Mouse (Mus musculus) bone marrow, adult 2 months (tissue): ENCODE results near the gene Gm128. TPM values are rescaled to one million over a fixed set of nuclear protein-coding genes. Genes with fewer than 3 reads are reported as not detected.

Experiments
- H3K27ac ChIP-seq: fragments of 200-500 bp; 2 replicates; pipeline ENCODE4 v1.5.1; 2012; ENCODE audit warnings: low read depth, mild to moderate bottlenecking, control low read depth, inconsistent platforms, low read length; ENCODE audit not compliant: control insufficient read depth, poor library complexity, insufficient read depth
- H3K4me1 ChIP-seq: fragments of 200-500 bp; 2 replicates; pipeline ENCODE4 v1.6.1; 2011; ENCODE audit warnings: low read length; ENCODE audit not compliant: control insufficient read depth, insufficient read depth
- H3K4me3 ChIP-seq: fragments of 200-500 bp; replicated peaks from 2 replicates; pipeline ENCODE3; 2011; ENCODE audit warnings: mild to moderate bottlenecking, low read depth, low read length, control low read depth; ENCODE audit not compliant: control insufficient read depth
- CTCF ChIP-seq: fragments of 200-500 bp; IDR thresholded peaks from 2 replicates; pipeline ENCODE4 v1.5.1; 2011; ENCODE audit warnings: low read length, control low read depth; ENCODE audit not compliant: control insufficient read depth, insufficient read depth
- POLR2A ChIP-seq: fragments of 200-500 bp; IDR thresholded peaks from 2 replicates; pipeline ENCODE4 v1.6.1; 2011; ENCODE audit warnings: low read depth, mild to moderate bottlenecking, control low read depth, low read length, borderline replicate concordance; ENCODE audit not compliant: control insufficient read depth
- WGBS: fragments of 180-500 bp; shearing (Covaris S2); methylation state at CpG from one replicate; pipeline ENCODE4 v1.1.7; 2018; 5-methylcytosine and 5-hydroxymethylcytosine counted together
- polyA plus RNA-seq: library from polyadenylated mRNA; stranded (reverse); fragments of >200 nt; gene quantifications from 2 replicates; pipeline ENCODE4 v1.2.4, GENCODE M21; 2011; ENCODE audit warnings: low replicate concordance; ENCODE audit not compliant: missing spikeins, insufficient read depth, insufficient read length

The Gm128 gene
- polyA plus RNA-seq, 1 experiment: not detected

DNA sequence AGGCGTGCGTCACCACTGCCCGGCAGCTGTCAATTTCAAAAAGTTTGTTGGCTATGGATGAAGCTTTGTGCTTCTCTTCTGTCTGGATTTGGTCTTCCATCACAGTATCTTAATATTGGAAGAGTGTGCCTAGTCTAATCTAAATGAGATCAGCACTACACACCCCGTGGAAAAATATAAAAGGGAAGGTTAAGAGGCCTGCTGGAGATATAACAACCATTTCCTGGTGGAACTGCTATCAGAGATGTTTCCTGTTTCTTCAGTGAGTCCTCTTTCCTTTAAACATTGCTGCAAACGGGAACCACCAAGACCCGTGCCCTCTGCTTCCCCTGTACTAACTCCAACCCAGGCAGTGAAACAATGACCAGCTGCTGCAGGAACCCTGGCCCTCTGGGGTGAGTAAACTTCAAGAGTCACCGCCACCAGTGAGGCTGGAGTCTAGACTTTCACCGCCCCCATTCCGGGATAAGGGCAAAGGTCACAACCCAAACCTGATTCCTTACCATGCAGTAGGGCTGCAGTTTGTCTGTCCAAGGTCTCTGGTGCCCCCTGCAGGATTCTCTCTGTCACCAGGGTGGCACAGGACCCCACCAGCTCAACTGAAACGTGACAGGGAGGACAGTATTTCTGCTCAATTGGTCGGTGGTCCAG is 21.8 kb upstream of the Gm128 start:
- WGBS: 29% methylated on average over 11 of the region's 11 CpGs
- Histone ChIP-seq H3K4me3 (no peak overlapping the region), H3K4me1 (peaks cover 2% of the 10 kb centered on the region), H3K27ac (no peak overlapping the region)
- TF ChIP-seq CTCF (peak; percentile 92), POLR2A (no peak)

- WGBS: 87% methylated on average over 4 of the region's 4 CpGs
- Histone ChIP-seq H3K4me3 (no peak overlapping the region), H3K27ac (no peak overlapping the region), H3K4me1 (peaks cover 2% of the 10 kb centered on the region)
- TF ChIP-seq CTCF (no peak), POLR2A (no peak)
Measured at GRCm38 (mm10) chr3:95261975-95262374, 20.6 kb upstream of the Gm128 start.

DNA sequence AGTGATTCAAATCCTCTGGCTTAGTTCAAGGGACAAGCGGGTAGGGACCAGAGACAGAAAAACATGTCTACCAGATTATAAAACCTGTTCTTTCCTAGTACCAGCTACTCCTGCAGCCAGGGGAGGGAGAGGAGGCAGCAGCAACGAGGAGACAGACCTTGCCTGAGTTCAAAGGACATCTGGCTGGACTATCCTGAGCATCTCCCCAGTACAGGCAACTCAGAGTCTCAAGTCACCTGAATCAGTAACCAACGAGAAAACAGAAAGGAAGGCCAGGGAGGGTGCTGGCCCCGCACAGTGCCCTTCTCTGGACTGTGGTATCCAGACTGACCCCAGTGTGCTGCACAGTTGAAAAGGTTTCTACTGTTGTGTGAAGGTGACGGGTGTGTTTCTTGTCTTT is 15.5 kb upstream of the Gm128 start:
- no peak for TF ChIP-seq CTCF
- no peak for TF ChIP-seq POLR2A
- Histone ChIP-seq H3K4me1 (no peaks in the 10 kb centered on the region), H3K4me3 (no peak overlapping the region), H3K27ac (no peak overlapping the region)
- 86% methylated on average over 5 of the region's 5 CpGs for WGBS

GRCm38 (mm10) chr3:95250783-95251424 is 9.5 kb upstream of the Gm128 start, which contains the start of gene Bnipl:
TSS of gene Bnipl (minus strand) at chr3:95251193.
- Histone ChIP-seq H3K4me3 (no peak within 1 kb of the TSS), H3K27ac (no peak within 1 kb of the TSS), H3K4me1 (no peaks in the 10 kb centered on the region; the same call in none of the 2 replicates)
- 51% methylated on average over 7 of the region's 7 CpGs for WGBS
- no peak for TF ChIP-seq CTCF
- no peak for TF ChIP-seq POLR2A

- no peak overlapping the region for H3K4me3 ChIP-seq
- H3K27ac ChIP-seq: no peak overlapping the region
- H3K4me1 ChIP-seq: no peaks in the 10 kb centered on the region; the same call in none of the 2 replicates
- WGBS: 86% methylated on average over 5 of the region's 5 CpGs
- TF ChIP-seq POLR2A (no peak), CTCF (no peak)
Measured at GRCm38 (mm10) chr3:95250361-95250760, 9.0 kb upstream of the Gm128 start.

- 35% methylated on average over 1 of the region's 1 CpGs for WGBS
Measured at GRCm38 (mm10) chr3:95247660-95248336, 6.4 kb upstream of the Gm128 start.

GRCm38 (mm10) chr3:95246465-95247231 is 5.2 kb upstream of the Gm128 start:
- TF ChIP-seq POLR2A (no peak), CTCF (no peak)
- no peak overlapping the region for H3K4me3 ChIP-seq

More at GRCm38 (mm10) chr3:95247660-95248336, 6.4 kb upstream of the Gm128 start:
- TF ChIP-seq CTCF (no peak), POLR2A (no peak)
- no peaks in the 10 kb centered on the region; the same call in none of the 2 replicates for H3K4me1 ChIP-seq
- no peak overlapping the region for H3K4me3 ChIP-seq
- H3K27ac ChIP-seq: no peak overlapping the region

DNA sequence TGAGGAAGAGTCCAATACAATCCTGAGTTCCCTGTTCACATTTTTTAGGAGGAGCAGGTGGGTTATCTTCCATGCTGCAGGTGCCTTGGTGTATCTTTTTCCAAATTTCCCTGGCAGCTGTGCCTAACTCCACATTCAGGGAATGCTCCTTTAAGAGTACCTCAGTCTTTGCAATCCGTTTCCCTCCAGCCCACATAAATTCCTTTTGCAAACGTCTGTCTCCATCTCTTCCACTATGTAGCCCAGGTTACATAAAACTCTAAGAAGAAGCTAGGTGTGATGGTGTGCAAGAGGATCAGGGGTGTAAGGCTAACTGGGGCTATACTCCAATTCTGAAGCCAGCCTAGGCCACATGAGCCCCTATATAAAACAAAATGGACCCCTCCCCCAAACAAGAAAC is 1.7 kb upstream of the Gm128 start:
- H3K4me3 ChIP-seq: no peak overlapping the region
- no peak for TF ChIP-seq POLR2A
- TF ChIP-seq CTCF: no peak
- no peak overlapping the region for H3K27ac ChIP-seq
- WGBS: 76% methylated on average over 2 of the region's 2 CpGs
- H3K4me1 ChIP-seq: no peaks in the 10 kb centered on the region; the same call in 1 of the 2 replicates

More at GRCm38 (mm10) chr3:95246465-95247231, 5.2 kb upstream of the Gm128 start:
- H3K4me1 ChIP-seq: no peaks in the 10 kb centered on the region; the same call in none of the 2 replicates
- WGBS: 47% methylated on average over 5 of the region's 5 CpGs
- no peak overlapping the region for H3K27ac ChIP-seq
